Mouse (Mus musculus) small intestine, adult 2 months (tissue): ENCODE data around the gene Ulk4.

Source experiments
- CTCF ChIP-seq: fragments of 200-500 bp; IDR thresholded peaks from 2 replicates; pipeline ENCODE4 v1.5.1; 2012; ENCODE audit warnings: low read depth, mild to moderate bottlenecking, control low read depth, inconsistent platforms, low read length, moderate library complexity, mixed read lengths; ENCODE audit not compliant: insufficient replicate concordance, insufficient read length; ENCODE audit errors: extremely low read depth
- POLR2A ChIP-seq: fragments of 200-500 bp; IDR thresholded peaks from 2 replicates; pipeline ENCODE4 v1.6.1; 2012; ENCODE audit warnings: low read depth, mild to moderate bottlenecking, control low read depth, inconsistent platforms, low read length, moderate library complexity

GRCm38 (mm10) chr9:120958051-120958450 is 318.9 kb downstream of the Ulk4 start:
- TF ChIP-seq CTCF (no peak), POLR2A (no peak)
